Mouse (Mus musculus) left cerebral cortex, postnatal 25 days (tissue): Measurements from ENCODE around the gene Defb19. TPM values are rescaled to one million over a fixed set of nuclear protein-coding genes. Genes with fewer than 3 reads are reported as not detected.
A peak's percentile ranks its signal among the peaks of the same experiment; 100 is the strongest.

Experiments used
- DNase-seq, 2 experiments: peaks; one replicate each; pipeline ENCODE4 v3.0.0; 2022; ENCODE audit warnings: low spot score in 2 of 2, mixed read lengths in 1 of 2
- intact Hi-C: fragments of 180-260 bp; cut with DNase I; formaldehyde crosslinking; loops from one replicate; pipeline ENCODE4 v1.15.1; 2025
- total RNA-seq, 2 experiments: library from RNA; stranded (reverse); gene quantifications; 2 replicates each; pipeline ENCODE4 v1.2.3; 2021

The Defb19 gene
- not detected for total RNA-seq

DNA sequence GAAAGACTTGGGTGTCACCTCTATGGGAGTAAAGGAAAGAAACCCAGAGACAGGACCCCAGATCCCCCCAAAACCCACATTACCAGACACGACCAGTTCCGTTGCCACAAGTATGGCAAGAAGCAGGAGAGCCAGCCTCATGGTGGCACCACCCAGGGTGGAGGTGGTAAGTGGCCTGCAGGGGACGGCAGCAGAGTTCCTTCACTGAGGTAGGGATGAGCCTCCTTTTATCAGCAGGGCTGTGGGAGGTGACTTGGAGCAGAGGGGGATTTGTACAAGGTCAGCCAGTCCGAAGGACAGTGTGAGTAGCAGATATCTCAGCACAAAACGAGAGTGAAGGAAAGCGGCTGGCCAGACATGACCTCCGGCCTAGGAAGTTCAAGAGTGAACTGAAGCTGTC, at the start of gene Defb19:
Gene Defb19 (minus strand): TSS at position 206 of the 400 bp plus-strand sequence.
- DNase-seq: no peak
- intact Hi-C loops: no loop called here

GRCm38 (mm10) chr2:152629904-152630303, 49.8 kb upstream of the Defb19 start:
- intact Hi-C loops: no loop called here
- DNase-seq: no peak

DNA sequence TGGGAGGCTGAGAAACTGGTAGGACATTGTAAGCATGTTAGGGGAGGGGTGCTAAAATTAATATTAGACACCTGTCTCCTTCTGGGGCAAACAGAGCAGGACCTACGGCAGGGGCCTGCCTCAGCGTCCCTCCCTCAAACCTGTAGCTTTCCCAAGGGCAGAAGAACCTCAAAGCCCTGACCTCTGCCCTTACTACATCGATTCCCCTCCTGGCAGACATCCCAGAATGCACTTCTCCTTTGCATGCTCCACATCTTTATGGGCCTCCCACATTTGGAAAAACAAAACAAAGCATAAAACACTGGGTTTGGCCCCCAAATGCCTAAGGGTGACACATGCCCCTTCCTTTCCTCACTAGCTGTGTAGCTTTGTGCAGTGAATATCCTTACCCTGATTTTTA, 49.1 kb upstream of the Defb19 start:
- DNase-seq: no peak
- intact Hi-C loops: no loop called here

GRCm38 (mm10) chr2:152628066-152628465, 48.0 kb upstream of the Defb19 start:
- intact Hi-C loops: no loop called here

GRCm38 (mm10) chr2:152626774-152627591, 46.9 kb upstream of the Defb19 start, which contains the start of gene Rem1:
Gene Rem1 (plus strand): TSS chr2:152626951.
- intact Hi-C loops: no loop called here

More at GRCm38 (mm10) chr2:152628066-152628465, 48.0 kb upstream of the Defb19 start:
- DNase-seq: no peak

GRCm38 (mm10) chr2:152625256-152625655, 45.1 kb upstream of the Defb19 start:
- intact Hi-C loops: no loop called here
- DNase-seq: no peak

More at GRCm38 (mm10) chr2:152626774-152627591, 46.9 kb upstream of the Defb19 start, which contains the start of gene Rem1:
- DNase-seq: no peak

GRCm38 (mm10) chr2:152624566-152624965, 44.5 kb upstream of the Defb19 start:
- no peak for DNase-seq
- intact Hi-C loops: no loop called here

GRCm38 (mm10) chr2:152622953-152623352, 42.8 kb upstream of the Defb19 start, which contains the start of gene Defb25:
Gene Defb25 (minus strand): TSS chr2:152623053.
- DNase-seq: no peak
- intact Hi-C loops: no loop called here

GRCm38 (mm10) chr2:152622151-152622550, 42.0 kb upstream of the Defb19 start:
- intact Hi-C loops: no loop called here
- DNase-seq: no peak

GRCm38 (mm10) chr2:152620367-152621134, 40.4 kb upstream of the Defb19 start:
- intact Hi-C loops: no loop called here
- DNase-seq: peak in 1 of 2 experiments; percentile 62

DNA sequence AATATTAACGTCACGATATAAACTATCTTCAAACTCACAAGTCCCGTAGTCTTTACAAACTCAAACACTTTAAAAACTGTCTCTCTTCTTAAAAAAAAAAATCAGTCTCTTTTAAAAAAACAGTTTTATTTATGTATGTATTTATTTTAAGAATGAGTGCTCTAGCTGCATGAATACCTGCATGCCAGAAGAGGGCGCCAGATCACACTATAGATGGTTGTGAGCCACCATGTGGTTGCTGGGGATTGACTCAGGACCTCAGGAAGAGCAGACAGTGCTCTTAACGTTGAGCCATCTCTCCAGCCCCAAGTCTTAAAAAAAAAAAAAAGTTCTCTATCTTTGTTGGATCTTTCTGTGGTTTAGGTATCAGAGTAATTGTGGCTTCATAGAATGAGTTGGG, 37.3 kb upstream of the Defb19 start:
- no peak for DNase-seq
- intact Hi-C loops: loop anchor here (5.0 to 10.0 kb wide), 2 partner anchors 147 to 215 kb away; partner anchors contain the start of gene Bcl2l1

- intact Hi-C loops: loop anchor here (5.0 to 10.0 kb wide), 2 partner anchors 148 to 216 kb away; partner anchors contain the start of gene Bcl2l1
- DNase-seq: no peak
Measured at GRCm38 (mm10) chr2:152616470-152616869, 36.4 kb upstream of the Defb19 start.

GRCm38 (mm10) chr2:152615563-152615962, 35.5 kb upstream of the Defb19 start:
- intact Hi-C loops: loop anchor here (1.0 to 10.0 kb wide), 4 partner anchors 42 to 217 kb away; partner anchors contain the start of gene Bcl2l1
- DNase-seq: peak; percentile 65 to 82

DNA sequence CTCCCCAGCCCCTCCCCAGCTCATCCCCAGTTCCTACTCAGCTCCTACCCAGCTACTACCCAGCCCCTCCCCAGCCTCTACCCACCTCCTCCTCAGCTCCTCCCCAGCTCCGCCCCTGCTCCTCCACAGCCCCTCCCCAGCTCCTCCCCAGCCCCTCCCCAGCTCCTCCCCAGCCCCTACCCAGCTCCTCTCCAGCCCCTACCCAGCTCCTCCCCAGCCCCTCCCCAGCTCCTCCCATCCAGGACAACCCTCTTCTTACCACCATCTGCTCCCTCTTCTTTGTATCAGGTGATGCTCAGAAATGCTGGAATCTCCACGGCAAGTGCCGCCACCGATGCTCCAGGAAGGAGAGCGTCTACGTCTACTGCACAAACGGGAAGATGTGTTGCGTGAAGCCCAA, 32.1 kb upstream of the Defb19 start:
- peak; percentile 10 to 23 for DNase-seq
- intact Hi-C loops: loop anchor here (10.0 kb wide), 1 partner anchor 153 kb away; no protein-coding TSS in a partner anchor

- intact Hi-C loops: no loop called here
Measured at GRCm38 (mm10) chr2:152608719-152609118, 28.6 kb upstream of the Defb19 start.

GRCm38 (mm10) chr2:152607746-152608145, 27.6 kb upstream of the Defb19 start:
- no peak for DNase-seq
- intact Hi-C loops: no loop called here

More at GRCm38 (mm10) chr2:152608719-152609118, 28.6 kb upstream of the Defb19 start:
- no peak for DNase-seq

- DNase-seq: peak in 1 of 2 experiments; percentile 16
- intact Hi-C loops: no loop called here
Measured at GRCm38 (mm10) chr2:152604057-152604456, 23.9 kb upstream of the Defb19 start, which contains the start of gene Defb36. Gene Defb36 (plus strand): TSS chr2:152604327.

- DNase-seq: no peak
- intact Hi-C loops: no loop called here
Measured at GRCm38 (mm10) chr2:152601275-152601960, 21.3 kb upstream of the Defb19 start.

DNA sequence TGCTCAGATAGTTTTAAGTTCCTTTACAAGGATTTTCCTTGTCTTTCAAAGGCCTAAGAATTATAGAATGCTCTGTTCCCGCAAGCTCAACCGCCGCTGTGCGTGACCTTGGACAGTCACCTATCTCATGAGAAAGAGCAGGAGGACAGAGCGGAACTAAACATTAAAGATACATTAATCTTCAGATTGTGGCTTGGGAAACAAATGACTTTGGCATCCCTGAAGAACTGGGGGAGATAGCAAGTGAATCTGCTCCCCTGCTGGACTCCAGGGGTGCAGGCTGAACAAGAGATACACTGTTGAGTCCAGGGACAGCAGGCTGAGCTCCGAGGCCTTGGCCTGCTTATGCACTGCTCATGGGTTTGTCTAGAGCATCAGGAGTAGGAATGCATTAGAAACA, 20.0 kb upstream of the Defb19 start:
- intact Hi-C loops: no loop called here
- DNase-seq: no peak
